Mouse (Mus musculus) pancreas, adult 10 weeks (tissue): Measurements from ENCODE around the gene Gm32717. TPM values are rescaled to one million over a fixed set of nuclear protein-coding genes. Genes with fewer than 3 reads are reported as not detected.

Source experiments
- polyA plus RNA-seq: library from polyadenylated mRNA; stranded (reverse); fragments of 350-450 nt; fragmentation: Illumina TruSeq; extraction: RNeasy Lipid Tissue Mini Kit (QIAGEN cat#74804); gene quantifications from one replicate; pipeline ENCODE4 v1.2.3, GENCODE M21; 2015; ENCODE audit warnings: low read depth, low replicate concordance; ENCODE audit not compliant: insufficient read depth

Gm32717 gene
- polyA plus RNA-seq: not detected

DNA sequence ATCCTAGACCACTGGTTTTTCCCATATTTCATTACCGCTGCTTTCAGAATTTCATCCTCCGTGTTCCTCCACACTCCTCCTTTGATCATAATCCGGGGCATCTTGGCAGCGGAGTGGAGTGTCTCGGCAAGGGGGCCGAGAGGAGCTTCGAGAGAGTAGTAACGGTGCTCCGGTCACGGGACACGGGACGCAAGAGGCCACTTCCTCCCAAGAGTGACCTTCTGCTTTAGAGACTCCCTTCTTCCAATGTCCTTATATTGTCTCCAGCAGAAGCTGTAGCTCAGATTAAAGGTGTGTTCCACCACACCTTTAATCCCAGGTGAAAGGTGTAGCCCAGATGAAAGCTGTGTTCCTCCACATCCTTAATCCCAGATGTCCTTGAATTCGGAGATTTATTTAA lies at the start of gene Gm32717:
Gene Gm32717, minus strand, starts transcription at position 101 of the 400 bp plus-strand sequence.

DNA sequence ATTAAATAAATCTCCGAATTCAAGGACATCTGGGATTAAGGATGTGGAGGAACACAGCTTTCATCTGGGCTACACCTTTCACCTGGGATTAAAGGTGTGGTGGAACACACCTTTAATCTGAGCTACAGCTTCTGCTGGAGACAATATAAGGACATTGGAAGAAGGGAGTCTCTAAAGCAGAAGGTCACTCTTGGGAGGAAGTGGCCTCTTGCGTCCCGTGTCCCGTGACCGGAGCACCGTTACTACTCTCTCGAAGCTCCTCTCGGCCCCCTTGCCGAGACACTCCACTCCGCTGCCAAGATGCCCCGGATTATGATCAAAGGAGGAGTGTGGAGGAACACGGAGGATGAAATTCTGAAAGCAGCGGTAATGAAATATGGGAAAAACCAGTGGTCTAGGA lies 17.8 kb upstream of the Gm32717 start, which contains the start of gene Gm32802:
Gene Gm32802, plus strand, starts transcription at position 301 of the 400 bp plus-strand sequence.

DNA sequence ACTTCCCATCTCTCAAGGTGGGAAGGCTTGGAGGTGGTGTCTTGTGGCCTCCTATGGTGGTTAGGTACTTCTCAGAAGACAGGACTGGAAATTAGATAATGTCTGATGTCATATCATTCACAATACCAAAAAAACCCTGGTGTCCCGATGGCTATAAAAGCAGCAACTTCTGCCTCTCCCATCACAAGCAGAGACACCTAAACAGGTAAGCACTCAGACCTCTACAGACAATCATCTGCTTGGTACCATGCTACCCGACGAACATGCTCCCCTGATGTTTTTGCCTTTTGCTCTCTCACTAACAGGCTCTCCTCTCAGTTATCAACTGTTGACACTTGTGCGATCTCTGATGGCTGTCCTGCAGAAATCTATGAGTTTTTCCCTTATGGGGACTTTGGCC lies 35.9 kb downstream of the Gm32717 start, which contains the start of gene Il22:
Gene Il22, plus strand, starts transcription at position 301 of the 400 bp plus-strand sequence.

Other genes starting within 250 kb of the Gm32717 start
- 4.9 TPM for gene Mdm1, start 99.0 kb downstream of the Gm32717 start, polyA plus RNA-seq
- gene Il22, start 35.8 kb downstream of the Gm32717 start, polyA plus RNA-seq: not detected
- gene Gm32802, start 17.9 kb upstream of the Gm32717 start, polyA plus RNA-seq: not detected
- gene Iltifb, start 54.3 kb upstream of the Gm32717 start, polyA plus RNA-seq: not detected
- not detected for gene Gm9040, start 86.2 kb upstream of the Gm32717 start, polyA plus RNA-seq
- not detected for gene Gm9044, start 91.6 kb upstream of the Gm32717 start, polyA plus RNA-seq
- not detected for gene Gm9045, start 97.1 kb upstream of the Gm32717 start, polyA plus RNA-seq
- not detected for gene Gm9046, start 102.5 kb upstream of the Gm32717 start, polyA plus RNA-seq
- not detected for gene Gm9048, start 107.9 kb upstream of the Gm32717 start, polyA plus RNA-seq
- gene Gm9049, start 113.3 kb upstream of the Gm32717 start, polyA plus RNA-seq: not detected
- gene Ifng, start 200.3 kb upstream of the Gm32717 start, polyA plus RNA-seq: not detected